Comparison of ENCODE assay signal across 10 mouse cellular contexts in genomic region chr14:7791061-7791531, GRCm38 (mm10). TPM values are rescaled to one million over a fixed set of nuclear protein-coding genes. Genes with fewer than 3 reads are reported as not detected.
DNase-seq lines count a peak whose midpoint lies in the region; ATAC-seq and TF ChIP-seq lines count a peak whose summit lies in the region.
"Had no signal": no experiment of that assay in that cellular context is flagged by ENCODE, and none has a peak within 500 bp of the region (broad histone marks: within the 10 kb centered on the region; RNA-seq: fewer than 3 reads in every experiment).

No protein-coding gene starts in this region.

- H3K27me3 ChIP-seq in kidney, embryonic 15.5 days, result peaks cover 6% of the 10 kb centered on the region; the same call in 1 of the 2 replicates
- no peaks in the 10 kb centered on the region for H3K27me3 ChIP-seq in hindbrain, postnatal 0 days (ENCODE audit: insufficient read depth, low read length)
- H3K27me3 ChIP-seq in midbrain, embryonic 16.5 days (ENCODE audit: control insufficient read depth, insufficient read depth, low read depth, low read length), result no peaks in the 10 kb centered on the region

- no peak for TF ChIP-seq CTCF in hindbrain, postnatal 0 days (IDR thresholded peaks at IDR 0.05; ENCODE audit: low read depth)

- H3K4me3 ChIP-seq in kidney, embryonic 15.5 days (replicated peaks), result peak overlapping the region; percentile 44
- peak overlapping the region; percentile 28 for H3K4me3 ChIP-seq in brown adipose tissue, adult 24 weeks (ENCODE audit: insufficient read depth, low read depth, low read length)
- peak overlapping the region; percentile 45 for H3K4me3 ChIP-seq in hindbrain, postnatal 0 days (ENCODE audit: low read length)
- H3K4me3 ChIP-seq in midbrain, embryonic 16.5 days (ENCODE audit: low read depth, low read length), result peak overlapping the region; percentile 49
- H3K4me3 ChIP-seq: erythroblast, embryonic 14.5 days; myocyte had no signal

- no peaks in the 10 kb centered on the region for H3K36me3 ChIP-seq in kidney, embryonic 15.5 days
- H3K36me3 ChIP-seq in hindbrain, postnatal 0 days (ENCODE audit: insufficient read depth, low read length), result no peaks in the 10 kb centered on the region
- no peaks in the 10 kb centered on the region for H3K36me3 ChIP-seq in midbrain, embryonic 16.5 days (ENCODE audit: control insufficient read depth, insufficient read depth, low read length)

- ATAC-seq in kidney, embryonic 15.5 days (replicated peaks; ENCODE audit: low FRiP score), result 0 out of 2 replicates have a peak, but pooled peaks have one; percentile 10
- ATAC-seq in hindbrain, postnatal 0 days, result no peak
- 0 out of 2 replicates have a peak, but pooled peaks have one; percentile 19 for ATAC-seq in midbrain, embryonic 16.5 days
- ATAC-seq in cerebellum, adult (ENCODE audit: insufficient number of reproducible peaks, low FRiP score, low TSS enrichment), result no peak

- H3K9ac ChIP-seq in kidney, embryonic 15.5 days, result no peak overlapping the region
- H3K9ac ChIP-seq in hindbrain, postnatal 0 days (replicated peaks; ENCODE audit: low read length), result peak overlapping the region; percentile 45
- peak overlapping the region; percentile 62 for H3K9ac ChIP-seq in midbrain, embryonic 16.5 days (ENCODE audit: low read depth, low read length)

- no peak for DNase-seq in kidney, postnatal 14 days
- DNase-seq in hindbrain, postnatal 0 days (ENCODE audit: low spot score), result no peak
- no peak for DNase-seq in adrenal gland, postnatal 4 days (ENCODE audit: low spot score in 2 of 2)
- no peak for DNase-seq in urinary bladder, postnatal 25 days (ENCODE audit: low spot score)

- WGBS in kidney, embryonic 15.5 days, result 13% methylated on average over 19 of the region's 19 CpGs
- WGBS in hindbrain, postnatal 0 days, result 15% methylated on average over 19 of the region's 19 CpGs
- 13% methylated on average over 19 of the region's 19 CpGs for WGBS in midbrain, embryonic 16.5 days

- H3K4me1 ChIP-seq in kidney, embryonic 15.5 days, result peaks cover 12% of the 10 kb centered on the region
- peaks cover 8% of the 10 kb centered on the region for H3K4me1 ChIP-seq in brown adipose tissue, adult 24 weeks (ENCODE audit: control insufficient read depth, insufficient read depth, insufficient read length, low read length)
- H3K4me1 ChIP-seq in hindbrain, postnatal 0 days (ENCODE audit: insufficient read depth, low read length), result peaks cover 6% of the 10 kb centered on the region; the same call in 1 of the 2 replicates
- peaks cover 6% of the 10 kb centered on the region; the same call in 1 of the 2 replicates for H3K4me1 ChIP-seq in midbrain, embryonic 16.5 days (ENCODE audit: control insufficient read depth, insufficient read depth, low read length)

- H3K9me3 ChIP-seq in kidney, embryonic 15.5 days (replicated peaks), result no peaks in the 10 kb centered on the region
- H3K9me3 ChIP-seq in hindbrain, postnatal 0 days (ENCODE audit: low read length), result no peaks in the 10 kb centered on the region
- no peaks in the 10 kb centered on the region for H3K9me3 ChIP-seq in midbrain, embryonic 16.5 days (replicated peaks; ENCODE audit: control insufficient read depth, low read length, poor library complexity, severe bottlenecking)

- H3K27ac ChIP-seq in kidney, embryonic 15.5 days, result no peak overlapping the region
- no peak overlapping the region for H3K27ac ChIP-seq in brown adipose tissue, adult 24 weeks (replicated peaks; ENCODE audit: low read depth, low read length)
- H3K27ac ChIP-seq in hindbrain, postnatal 0 days, result no peak overlapping the region
- peak overlapping the region; percentile 77 for H3K27ac ChIP-seq in midbrain, embryonic 16.5 days (ENCODE audit: low read length)

- H3K4me2 ChIP-seq in kidney, embryonic 15.5 days, result peak overlapping the region; percentile 81
- H3K4me2 ChIP-seq in hindbrain, postnatal 0 days (ENCODE audit: low read depth, low read length), result peak overlapping the region; percentile 87
- H3K4me2 ChIP-seq in midbrain, embryonic 16.5 days (ENCODE audit: low read length), result peak overlapping the region; percentile 82

RNA-seq across cellular contexts. Expression of gene Gm26661, which starts 0.3 kb away (rescaled TPM):
- not detected in 2 replicates for polyA plus RNA-seq in kidney, embryonic 15.5 days (2015; fragmentation: Nextera tagmentation; extraction: Ambion mirVana)
- polyA plus RNA-seq in brown adipose tissue, adult 24 weeks (2012; ENCODE audit: insufficient read depth, insufficient read length, missing spikeins), result not detected in 2 replicates
- total RNA-seq in hindbrain, postnatal 0 days (2014; rRNA removed), result not detected in 2 replicates
- 0.94 TPM in 1 of 2 replicates, not detected in the other for polyA plus RNA-seq in hindbrain, postnatal 0 days (2015; fragmentation: Nextera tagmentation; extraction: Ambion mirVana)
- polyA plus RNA-seq in midbrain, embryonic 16.5 days (2015; fragmentation: Nextera tagmentation; extraction: Ambion mirVana), result 0.68 and 1.2 TPM in 2 replicates
- total RNA-seq in adrenal gland, postnatal 4 days (2021), result not detected
- polyA plus RNA-seq: erythroblast, embryonic 14.5 days; myocyte had no signal

RNA-seq across cellular contexts. Expression of gene Flnb, which starts 26.7 kb away (rescaled TPM):
- 19.4 and 20.6 TPM in 2 replicates for polyA plus RNA-seq in kidney, embryonic 15.5 days (2015; fragmentation: Nextera tagmentation; extraction: Ambion mirVana)
- 7.8 and 14.1 TPM in 2 replicates for polyA plus RNA-seq in brown adipose tissue, adult 24 weeks (2012; ENCODE audit: insufficient read depth, insufficient read length, missing spikeins)
- total RNA-seq in hindbrain, postnatal 0 days (2014; rRNA removed), result 28.8 and 32.7 TPM in 2 replicates
- 4.2 and 8.5 TPM in 2 replicates for polyA plus RNA-seq in hindbrain, postnatal 0 days (2015; fragmentation: Nextera tagmentation; extraction: Ambion mirVana)
- polyA plus RNA-seq in midbrain, embryonic 16.5 days (2015; fragmentation: Nextera tagmentation; extraction: Ambion mirVana), result 7.0 and 12.4 TPM in 2 replicates
- total RNA-seq in adrenal gland, postnatal 4 days (2021), result 10 to 100 TPM; 54.7 to 54.8 TPM

Comparison
In these comparisons a context has a peak if more than half of its experiments do, and no peak if none do; other contexts are left out.
1. ATAC-seq: peak in kidney, embryonic 15.5 days (single experiment) and midbrain, embryonic 16.5 days (single experiment); none in hindbrain, postnatal 0 days (single experiment) and cerebellum, adult (single experiment).
2. Peak in every context shown above with its lines, with median percentiles within 50 percentile points of each other: H3K4me2 ChIP-seq and H3K4me3 ChIP-seq.